ENCODE assay signal across 9 mouse cellular contexts in genomic region chr4:120855360-120856060, GRCm38 (mm10). TPM values are rescaled to one million over a fixed set of nuclear protein-coding genes. Genes with fewer than 3 reads are reported as not detected.
DNase-seq lines count a peak whose midpoint lies in the region; ATAC-seq lines count a peak whose summit lies in the region.
"Had no signal": no experiment of that assay in that cellular context is flagged by ENCODE, and none has a peak within 500 bp of the region (broad histone marks: within the 10 kb centered on the region; RNA-seq: fewer than 3 reads in every experiment).

No protein-coding gene starts in this region.

- 12% methylated on average over 7 of the region's 7 CpGs for WGBS in neural tube, embryonic 11.5 days
- WGBS in limb, embryonic 15.5 days, result 17% methylated on average over 7 of the region's 7 CpGs
- WGBS in stomach, embryonic 16.5 days, result 32% methylated on average over 7 of the region's 7 CpGs

- H3K27ac ChIP-seq in neural tube, embryonic 11.5 days (ENCODE audit: low read depth, low read length), result no peak overlapping the region
- no peak overlapping the region for H3K27ac ChIP-seq in limb, embryonic 15.5 days
- H3K27ac ChIP-seq in stomach, embryonic 16.5 days (ENCODE audit: low read length), result no peak overlapping the region

- peaks cover 11% of the 10 kb centered on the region; the same call in 1 of the 2 replicates for H3K27me3 ChIP-seq in neural tube, embryonic 11.5 days (ENCODE audit: control insufficient read depth, insufficient read depth, low read length)
- H3K27me3 ChIP-seq in limb, embryonic 15.5 days, result peaks cover 55% of the 10 kb centered on the region
- H3K27me3 ChIP-seq in stomach, embryonic 16.5 days (ENCODE audit: control insufficient read depth, insufficient read depth, low read length), result peaks cover 15% of the 10 kb centered on the region

- H3K9me3 ChIP-seq in neural tube, embryonic 11.5 days (ENCODE audit: control insufficient read depth, low read length), result no peaks in the 10 kb centered on the region
- no peaks in the 10 kb centered on the region for H3K9me3 ChIP-seq in limb, embryonic 15.5 days
- no peaks in the 10 kb centered on the region for H3K9me3 ChIP-seq in stomach, embryonic 16.5 days (replicated peaks; ENCODE audit: control insufficient read depth, low read length)

- peak overlapping the region; percentile 93 for H3K4me2 ChIP-seq in neural tube, embryonic 11.5 days (ENCODE audit: low read depth)
- peak overlapping the region; percentile 80 for H3K4me2 ChIP-seq in limb, embryonic 15.5 days
- peak overlapping the region; percentile 93 for H3K4me2 ChIP-seq in stomach, embryonic 16.5 days (ENCODE audit: low read depth, low read length)

- no peaks in the 10 kb centered on the region for H3K36me3 ChIP-seq in neural tube, embryonic 11.5 days (ENCODE audit: control insufficient read depth, insufficient read depth, low read length)
- no peaks in the 10 kb centered on the region for H3K36me3 ChIP-seq in limb, embryonic 15.5 days
- no peaks in the 10 kb centered on the region for H3K36me3 ChIP-seq in stomach, embryonic 16.5 days (ENCODE audit: control insufficient read depth, insufficient read depth, low read length)

- peak overlapping the region; percentile 70 for H3K9ac ChIP-seq in neural tube, embryonic 11.5 days (ENCODE audit: low read length)
- H3K9ac ChIP-seq in limb, embryonic 15.5 days, result no peak overlapping the region
- no peak overlapping the region for H3K9ac ChIP-seq in stomach, embryonic 16.5 days (ENCODE audit: low read length)

- H3K4me1 ChIP-seq in neural tube, embryonic 11.5 days (ENCODE audit: control insufficient read depth, insufficient read depth, low read length), result peaks cover 4% of the 10 kb centered on the region
- peaks cover 11% of the 10 kb centered on the region; the same call in 1 of the 2 replicates for H3K4me1 ChIP-seq in limb, embryonic 15.5 days
- H3K4me1 ChIP-seq in stomach, embryonic 16.5 days (ENCODE audit: control insufficient read depth, insufficient read depth, low read length), result no peaks in the 10 kb centered on the region

- peak; percentile 63 for DNase-seq in cerebellum, adult 9-10 months
- no peak for DNase-seq in cerebellum, adult 8-10 months
- DNase-seq in neural tube, embryonic 11.5 days (ENCODE audit: low spot score), result peak; percentile 4
- DNase-seq in neural tube, embryonic 10.5 days (ENCODE audit: extremely low spot score, low spot score), result no peak
- DNase-seq in urinary bladder, adult 18-20 months (ENCODE audit: low spot score in 2 of 2), result no peak
- DNase-seq: adrenal gland, adult 8-10 months had no signal

- no peak for ATAC-seq in neural tube, embryonic 11.5 days (ENCODE audit: insufficient read depth, low FRiP score, low TSS enrichment)
- ATAC-seq in limb, embryonic 15.5 days (ENCODE audit: insufficient number of reproducible peaks, low FRiP score, low TSS enrichment, low read depth), result no peak
- ATAC-seq in stomach, embryonic 16.5 days (ENCODE audit: insufficient read depth, low FRiP score), result 0 out of 2 replicates have a peak, but pooled peaks have one; percentile 4
- no peak for ATAC-seq in CD4-positive, CD25-positive, alpha-beta regulatory T cell, adult 4 months

- peak overlapping the region; percentile 60 for H3K4me3 ChIP-seq in neural tube, embryonic 11.5 days (ENCODE audit: low read depth, low read length)
- peak overlapping the region; percentile 52 for H3K4me3 ChIP-seq in limb, embryonic 15.5 days
- peak overlapping the region; percentile 60 for H3K4me3 ChIP-seq in stomach, embryonic 16.5 days (replicated peaks; ENCODE audit: low read length)

RNA-seq across cellular contexts. Expression of gene Rims3, which starts 0.9 kb away (rescaled TPM):
- polyA plus RNA-seq in neural tube, embryonic 11.5 days (2014; fragmentation: Nextera tagmentation; extraction: Ambion mirVana), result 4.6 and 5.2 TPM in 2 replicates
- polyA plus RNA-seq in limb, embryonic 15.5 days (2015; fragmentation: Nextera tagmentation; extraction: Ambion mirVana), result 0.24 and 0.35 TPM in 2 replicates
- polyA plus RNA-seq in stomach, embryonic 16.5 days (2015; fragmentation: Nextera tagmentation; extraction: Ambion mirVana), result 1.2 and 1.3 TPM in 2 replicates
- 1 to 10 TPM in 1 of 2 experiments, under 1 TPM in 1; 0.63 to 1.2 TPM for polyA plus RNA-seq in CD4-positive, CD25-positive, alpha-beta regulatory T cell, adult 4 months (2017; shearing (Covaris generic))

RNA-seq across cellular contexts. Expression of gene Nfyc, which starts 24.1 kb away (rescaled TPM):
- 119 and 126 TPM in 2 replicates for polyA plus RNA-seq in neural tube, embryonic 11.5 days (2014; fragmentation: Nextera tagmentation; extraction: Ambion mirVana)
- polyA plus RNA-seq in limb, embryonic 15.5 days (2015; fragmentation: Nextera tagmentation; extraction: Ambion mirVana), result 92.8 and 94.6 TPM in 2 replicates
- 79.8 and 81.7 TPM in 2 replicates for polyA plus RNA-seq in stomach, embryonic 16.5 days (2015; fragmentation: Nextera tagmentation; extraction: Ambion mirVana)
- polyA plus RNA-seq in CD4-positive, CD25-positive, alpha-beta regulatory T cell, adult 4 months (2017; shearing (Covaris generic)), result 10 to 100 TPM; 64.7 to 67.5 TPM

Comparison
In these comparisons a context has a peak if more than half of its experiments do, and no peak if none do; other contexts are left out.
1. DNase-seq: peak in cerebellum, adult 9-10 months (single experiment) and neural tube, embryonic 11.5 days (single experiment); none in cerebellum, adult 8-10 months (single experiment), neural tube, embryonic 10.5 days (single experiment) and urinary bladder, adult 18-20 months (0 of 2).
2. Peak in every context shown above with its lines, with median percentiles within 50 percentile points of each other: H3K4me2 ChIP-seq and H3K4me3 ChIP-seq.